Mouse (Mus musculus): Measurements from ENCODE around the gene Gm3618.
"Not testable (repeated sequence)": the region's sequence is repeated elsewhere in the genome, so short reads cannot be mapped to it uniquely, and the experiment has no call there.

The Gm3618 gene

DNA sequence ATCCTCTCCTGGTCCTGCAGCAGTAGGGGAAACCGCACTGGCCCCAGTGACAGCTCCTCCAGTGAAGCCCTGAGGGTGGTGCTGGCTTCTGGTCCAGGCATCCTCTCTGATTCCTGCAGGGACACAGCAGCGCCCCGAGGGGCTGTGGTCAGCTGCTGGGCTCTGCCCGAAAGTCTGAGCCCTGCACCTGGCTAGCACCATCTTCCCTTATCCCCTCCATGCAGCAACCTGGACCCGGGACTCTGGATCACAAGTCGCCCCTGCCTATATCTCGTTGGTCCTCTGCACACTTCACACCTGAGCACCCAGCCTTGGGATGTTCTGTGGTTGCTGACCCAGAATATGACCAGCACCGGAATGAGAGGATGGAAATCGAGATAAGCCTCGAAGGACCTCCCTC, at the start of gene Gm3618:
Gene Gm3618 (minus strand): TSS at position 101 of the 400 bp plus-strand sequence.
- DNase-seq (ENCODE audit: low spot score in 2 of 2) = not testable (repeated sequence)

GRCm38 (mm10) chr14:6390219-6390618, 46.7 kb upstream of the Gm3618 start, which contains the start of gene Gm16440:
Gm16440 (minus strand) TSS chr14:6390319.
- not testable (repeated sequence) for DNase-seq (ENCODE audit: low spot score in 2 of 2)

DNA sequence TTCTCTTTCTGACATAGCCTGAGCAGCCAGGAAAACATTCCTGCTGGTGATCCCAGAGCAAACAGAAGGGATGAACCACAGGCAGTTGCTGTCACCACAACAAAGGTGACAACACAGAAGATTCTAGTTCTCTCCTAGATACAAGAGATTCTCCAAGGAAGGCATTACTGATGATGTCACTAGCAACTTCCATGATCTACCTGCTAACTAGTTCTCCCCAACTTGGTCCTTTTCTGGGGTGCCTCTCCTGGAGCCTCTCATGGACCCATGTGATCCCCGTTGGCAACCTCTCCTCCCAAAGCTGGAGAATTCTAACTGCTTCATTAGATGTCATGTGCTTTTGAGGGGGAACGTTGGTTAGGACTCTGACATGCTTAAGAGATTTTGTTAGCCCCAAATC, 38.7 kb downstream of the Gm3618 start, which contains the start of gene Gm21103:
Gene Gm21103 (minus strand): TSS at position 101 of the 400 bp plus-strand sequence.
- DNase-seq (ENCODE audit: low spot score in 2 of 2) = not testable (repeated sequence)

- peak; percentile 34 to 40 for DNase-seq (ENCODE audit: low spot score in 2 of 2)
Observed at GRCm38 (mm10) chr14:6286931-6287715, 56.4 kb downstream of the Gm3618 start, which contains the start of gene Gm3411. Gm3411 (minus strand) TSS chr14:6287250.

All from cerebellum, postnatal 4 days (tissue).